Mouse (Mus musculus) neural tube, embryonic 13.5 days (tissue): ENCODE results near the gene Rnf214. TPM values are rescaled to one million over a fixed set of nuclear protein-coding genes. Genes with fewer than 3 reads are reported as not detected.
A peak's percentile ranks its signal among the peaks of the same experiment; 100 is the strongest.
"Not testable (repeated sequence)": the region's sequence is repeated elsewhere in the genome, so short reads cannot be mapped to it uniquely, and the experiment has no call there.

Experiments
- ATAC-seq: fragments of 200-750 bp; cut with Nextera tagmentation; 2 replicates; pipeline ENCODE4 v1.8.0; 2017; ENCODE audit warnings: low read depth, mild to moderate bottlenecking, moderate TSS enrichment, moderate library complexity
- H3K27ac ChIP-seq: fragments of 300-500 bp; sonication (generic); replicated peaks from 2 replicates; pipeline ENCODE4 v1.5.1; 2015; ENCODE audit warnings: moderate library complexity, mild to moderate bottlenecking, inconsistent platforms
- H3K27me3 ChIP-seq: fragments of 300-500 bp; sonication (generic); 2 replicates; pipeline ENCODE4 v1.6.1; 2015; ENCODE audit warnings: mild to moderate bottlenecking, inconsistent platforms
- H3K36me3 ChIP-seq: fragments of 300-500 bp; sonication (generic); 2 replicates; pipeline ENCODE4 v1.6.1; 2015; ENCODE audit warnings: mild to moderate bottlenecking, inconsistent platforms
- H3K4me1 ChIP-seq: fragments of 300-500 bp; sonication (generic); replicated peaks from 2 replicates; pipeline ENCODE4 v1.6.1; 2015; ENCODE audit warnings: inconsistent platforms
- H3K4me2 ChIP-seq: fragments of 300-500 bp; sonication (generic); 2 replicates; pipeline ENCODE4 v1.6.1; 2015; ENCODE audit warnings: inconsistent platforms, mild to moderate bottlenecking, moderate library complexity
- H3K4me3 ChIP-seq: fragments of 300-500 bp; sonication (generic); 2 replicates; pipeline ENCODE4 v1.5.1; 2015; ENCODE audit warnings: mild to moderate bottlenecking, inconsistent platforms
- H3K9ac ChIP-seq: fragments of 300-500 bp; sonication (generic); 2 replicates; pipeline ENCODE4 v1.6.1; 2015; ENCODE audit warnings: moderate library complexity, mild to moderate bottlenecking, inconsistent platforms
- H3K9me3 ChIP-seq: fragments of 300-500 bp; sonication (generic); 2 replicates; pipeline ENCODE4 v1.6.1; 2016; ENCODE audit warnings: inconsistent platforms
- WGBS: fragments of 180-500 bp; shearing (Covaris S2); methylation state at CpG from one replicate; pipeline ENCODE4 v1.1.7; 2015; 5-methylcytosine and 5-hydroxymethylcytosine counted together
- polyA plus RNA-seq: library from polyadenylated mRNA; unstranded; fragments of >200 nt; fragmentation: Nextera tagmentation; extraction: Ambion mirVana; gene quantifications from 2 replicates; pipeline ENCODE4 v1.2.1, GENCODE M21; 2015

The Rnf214 gene
- polyA plus RNA-seq, 1 experiment from 2014 or later, result 82.3 TPM

GRCm38 (mm10) chr9:45861813-45862212 is 44.9 kb downstream of the Rnf214 start:
- no peak overlapping the region for H3K9ac ChIP-seq
- H3K27ac ChIP-seq, result 0 out of 2 replicates have a peak overlapping the region, but pooled peaks have one; percentile 14
- no peaks in the 10 kb centered on the region; the same call in 1 of the 2 replicates for H3K4me1 ChIP-seq
- WGBS, result 47% methylated on average over 7 of the region's 7 CpGs
- no peak overlapping the region for H3K4me3 ChIP-seq
- H3K4me2 ChIP-seq, result no peak overlapping the region
- no peaks in the 10 kb centered on the region for H3K27me3 ChIP-seq
- peaks cover 98% of the 10 kb centered on the region for H3K36me3 ChIP-seq
- ATAC-seq, result 0 out of 2 replicates have a peak, but pooled peaks have one; percentile 36
- no peaks in the 10 kb centered on the region for H3K9me3 ChIP-seq

- H3K4me1 ChIP-seq, result no peaks in the 10 kb centered on the region; the same call in 1 of the 2 replicates
- no peak overlapping the region for H3K9ac ChIP-seq
- H3K36me3 ChIP-seq, result peaks cover 98% of the 10 kb centered on the region
- no peaks in the 10 kb centered on the region for H3K27me3 ChIP-seq
- ATAC-seq, result no peak
- H3K9me3 ChIP-seq, result no peaks in the 10 kb centered on the region
- H3K4me2 ChIP-seq, result no peak overlapping the region
- H3K4me3 ChIP-seq, result no peak overlapping the region
- 96% methylated on average over 10 of the region's 10 CpGs for WGBS
- H3K27ac ChIP-seq, result no peak overlapping the region
These were observed 47.3 kb downstream of the Rnf214 start for GRCm38 (mm10) chr9:45859364-45859763.

DNA sequence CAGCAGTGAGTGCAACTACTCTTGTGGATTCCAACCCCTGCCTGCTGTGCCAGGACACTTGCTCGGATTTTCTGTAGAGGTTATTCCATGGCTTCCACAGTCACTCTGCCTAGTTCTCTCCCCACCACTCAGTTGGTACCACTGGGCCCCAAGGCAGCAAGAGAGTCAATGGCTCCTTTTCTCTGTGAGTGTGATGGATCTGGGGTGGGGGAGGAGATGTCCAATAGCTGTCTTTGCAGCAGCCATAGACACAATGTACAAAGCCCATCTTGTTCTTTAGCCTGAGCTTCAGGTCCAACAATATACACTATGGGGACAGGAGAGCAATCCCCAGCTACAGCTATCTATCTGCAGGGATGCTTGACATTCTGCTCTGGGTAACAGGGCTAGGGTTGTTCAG is 52.6 kb downstream of the Rnf214 start:
- Histone ChIP-seq H3K27me3 (no peaks in the 10 kb centered on the region), H3K9me3 (no peaks in the 10 kb centered on the region), H3K4me1 (peaks cover 20% of the 10 kb centered on the region), H3K4me2 (no peak overlapping the region), H3K9ac (no peak overlapping the region), H3K27ac (no peak overlapping the region), H3K36me3 (peaks cover 68% of the 10 kb centered on the region), H3K4me3 (no peak overlapping the region)
- no peak for ATAC-seq
- 72% methylated on average over 1 of the region's 1 CpGs for WGBS

DNA sequence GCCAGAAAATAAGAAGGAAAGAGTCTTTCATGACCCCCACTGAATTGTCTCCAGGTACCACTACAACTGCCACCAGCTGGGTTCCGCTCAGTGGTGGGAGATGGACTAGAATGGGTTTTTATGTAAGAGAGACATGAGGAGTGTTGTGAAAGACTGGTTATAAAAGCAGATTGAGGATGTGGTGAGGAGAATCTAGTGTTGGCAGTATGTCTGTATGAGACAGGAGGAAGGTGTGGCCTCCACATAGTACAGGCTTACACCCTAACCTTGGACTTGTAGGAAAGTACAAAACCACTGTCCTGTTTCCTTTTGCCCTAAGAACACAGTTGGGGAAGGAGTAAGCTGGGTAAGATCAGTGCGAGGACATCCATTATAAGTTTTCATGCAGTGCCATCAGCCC is 53.0 kb downstream of the Rnf214 start:
- ATAC-seq, result no peak
- 97% methylated on average over 2 of the region's 2 CpGs for WGBS

DNA sequence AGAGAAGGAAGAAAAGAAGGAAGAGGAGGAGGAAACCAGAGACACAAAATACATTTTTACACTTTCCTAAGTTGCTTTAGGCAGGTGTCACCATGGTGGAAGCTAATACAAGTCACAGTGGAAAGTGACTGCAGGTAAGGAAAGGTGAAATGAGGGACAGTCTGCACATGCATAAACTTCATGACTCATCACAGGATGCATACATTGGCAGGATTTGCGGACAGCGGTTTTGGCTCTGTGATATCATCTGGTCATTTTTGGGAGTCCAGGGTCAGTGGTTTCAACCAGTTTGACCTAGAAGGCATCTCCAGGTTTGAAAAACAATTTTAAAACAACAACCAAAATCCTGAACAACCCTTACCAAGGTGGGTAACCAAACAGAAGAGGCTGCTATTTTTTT is 54.9 kb downstream of the Rnf214 start:
- Histone ChIP-seq H3K27ac (no peak overlapping the region), H3K36me3 (peaks cover 44% of the 10 kb centered on the region), H3K4me3 (no peak overlapping the region), H3K9me3 (no peaks in the 10 kb centered on the region), H3K9ac (no peak overlapping the region), H3K4me2 (no peak overlapping the region), H3K4me1 (peaks cover 23% of the 10 kb centered on the region), H3K27me3 (no peaks in the 10 kb centered on the region)
- 99% methylated on average over 2 of the region's 2 CpGs for WGBS
- ATAC-seq, result no peak

More for the DNA sequence above, 53.0 kb downstream of the Rnf214 start:
- H3K4me3 ChIP-seq, result no peak overlapping the region
- H3K27me3 ChIP-seq, result no peaks in the 10 kb centered on the region
- H3K27ac ChIP-seq, result no peak overlapping the region
- peaks cover 63% of the 10 kb centered on the region for H3K36me3 ChIP-seq
- H3K9ac ChIP-seq, result no peak overlapping the region
- H3K9me3 ChIP-seq, result no peaks in the 10 kb centered on the region
- H3K4me2 ChIP-seq, result no peak overlapping the region
- peaks cover 23% of the 10 kb centered on the region for H3K4me1 ChIP-seq

GRCm38 (mm10) chr9:45851330-45851729 is 55.4 kb downstream of the Rnf214 start:
- WGBS, result 58% methylated on average over 5 of the region's 5 CpGs
- H3K4me2 ChIP-seq, result no peak overlapping the region
- no peak for ATAC-seq
- H3K9ac ChIP-seq, result no peak overlapping the region
- H3K9me3 ChIP-seq, result no peaks in the 10 kb centered on the region
- peaks cover 23% of the 10 kb centered on the region for H3K4me1 ChIP-seq
- H3K27ac ChIP-seq, result 0 out of 2 replicates have a peak overlapping the region, but pooled peaks have one; percentile 46
- no peak overlapping the region for H3K4me3 ChIP-seq
- H3K27me3 ChIP-seq, result no peaks in the 10 kb centered on the region
- H3K36me3 ChIP-seq, result peaks cover 40% of the 10 kb centered on the region

GRCm38 (mm10) chr9:45850528-45851155 is 56.1 kb downstream of the Rnf214 start:
- peak overlapping the region; percentile 46 for H3K27ac ChIP-seq
- H3K9ac ChIP-seq, result no peak overlapping the region
- no peak for ATAC-seq
- 85% methylated on average over 8 of the region's 8 CpGs for WGBS
- H3K27me3 ChIP-seq, result no peaks in the 10 kb centered on the region
- no peaks in the 10 kb centered on the region for H3K9me3 ChIP-seq
- H3K4me2 ChIP-seq, result no peak overlapping the region
- no peak overlapping the region for H3K4me3 ChIP-seq
- peaks cover 33% of the 10 kb centered on the region for H3K36me3 ChIP-seq
- H3K4me1 ChIP-seq, result peaks cover 25% of the 10 kb centered on the region

DNA sequence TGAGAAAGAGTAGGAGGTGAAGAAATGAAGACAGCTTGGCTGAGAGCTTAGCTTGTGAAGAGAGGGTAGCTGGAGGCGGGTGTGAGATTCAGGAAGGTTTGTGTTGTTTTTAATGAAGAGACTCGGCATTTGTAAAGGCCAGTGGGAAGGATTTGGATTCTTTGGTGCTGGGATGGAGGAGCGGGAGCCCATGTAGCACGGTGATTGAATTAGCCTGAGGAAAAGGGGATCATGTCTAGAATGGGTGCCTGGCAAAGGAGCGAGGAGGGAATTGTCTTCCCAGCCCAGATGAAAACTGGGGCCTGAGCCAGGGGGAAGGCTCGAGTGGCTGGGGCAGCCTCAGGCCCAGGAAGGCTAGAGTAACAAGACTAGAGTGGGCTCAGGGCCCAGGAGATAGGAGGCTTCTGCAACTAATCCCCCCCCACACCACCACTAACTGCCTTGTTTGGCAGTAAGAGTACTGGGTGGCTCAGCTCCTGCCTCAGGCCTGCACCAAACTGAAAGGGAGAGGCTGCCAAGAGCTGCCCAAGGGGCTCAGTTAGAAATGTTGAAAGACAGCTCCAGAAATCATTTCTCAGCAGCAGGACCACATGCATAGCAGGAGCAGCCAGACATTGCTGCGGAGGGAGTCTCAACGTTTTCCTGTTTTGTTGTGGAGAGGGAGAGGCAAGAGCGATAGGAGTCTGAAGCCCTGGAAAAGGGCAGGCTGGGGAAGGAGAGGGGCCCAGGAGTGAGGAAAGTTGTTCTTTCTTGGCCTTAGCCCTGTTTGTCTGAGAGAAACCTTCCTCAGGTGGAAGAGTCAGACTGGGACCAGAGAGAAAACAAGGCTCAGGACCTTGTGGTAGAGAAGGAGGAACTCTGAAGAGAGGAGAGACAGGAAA is 56.9 kb downstream of the Rnf214 start:
- ATAC-seq, result no peak
- 70% methylated on average over 9 of the region's 9 CpGs for WGBS
- peaks cover 24% of the 10 kb centered on the region for H3K36me3 ChIP-seq
- H3K27me3 ChIP-seq, result no peaks in the 10 kb centered on the region
- H3K9ac ChIP-seq, result no peak overlapping the region
- H3K4me3 ChIP-seq, result no peak overlapping the region
- H3K9me3 ChIP-seq, result no peaks in the 10 kb centered on the region
- H3K27ac ChIP-seq, result peak overlapping the region; percentile 46
- H3K4me2 ChIP-seq, result no peak overlapping the region
- H3K4me1 ChIP-seq, result peaks cover 29% of the 10 kb centered on the region

DNA sequence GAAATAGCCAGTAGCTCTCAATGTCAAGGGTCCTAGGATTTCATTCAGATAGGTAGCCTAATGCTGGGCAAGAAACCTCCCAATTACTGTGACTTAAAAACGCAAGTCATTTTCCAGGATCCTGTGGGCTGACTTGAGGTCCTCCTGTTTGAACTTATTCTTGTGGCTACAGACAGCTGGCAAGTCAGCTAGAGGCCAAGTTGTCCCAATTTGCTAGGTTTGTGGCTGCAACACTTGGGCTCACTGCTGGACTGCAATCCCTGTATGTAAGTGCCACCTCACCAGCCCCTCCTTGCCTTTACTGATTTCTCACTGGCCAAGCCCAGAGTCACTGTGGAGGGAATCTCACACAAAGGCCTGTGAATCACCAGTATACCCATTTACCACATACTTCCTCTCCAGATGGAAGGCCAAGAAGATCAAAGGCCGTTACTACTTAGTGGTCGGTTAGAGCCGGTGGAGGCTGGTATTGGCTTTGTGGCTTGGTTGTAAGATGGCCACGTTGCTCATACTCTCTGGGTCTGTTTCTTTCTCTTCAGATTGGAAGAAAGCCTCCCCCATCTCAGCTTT is 59.7 kb downstream of the Rnf214 start:
- Histone ChIP-seq H3K4me1 (peaks cover 42% of the 10 kb centered on the region), H3K27me3 (no peaks in the 10 kb centered on the region), H3K4me2 (no peak overlapping the region), H3K9me3 (no peaks in the 10 kb centered on the region), H3K4me3 (no peak overlapping the region), H3K9ac (no peak overlapping the region), H3K27ac (no peak overlapping the region), H3K36me3 (no peaks in the 10 kb centered on the region)
- WGBS, result 77% methylated on average over 5 of the region's 5 CpGs
- ATAC-seq, result no peak

GRCm38 (mm10) chr9:45846176-45846575 is 60.5 kb downstream of the Rnf214 start:
- not testable (repeated sequence) for H3K36me3 ChIP-seq, H3K27me3 ChIP-seq, ATAC-seq, H3K9me3 ChIP-seq, H3K9ac ChIP-seq, H3K4me3 ChIP-seq, H3K4me2 ChIP-seq, H3K27ac ChIP-seq
- H3K4me1 ChIP-seq, result peaks cover 50% of the 10 kb centered on the region
- WGBS, result 68% methylated on average over 2 of the region's 2 CpGs

DNA sequence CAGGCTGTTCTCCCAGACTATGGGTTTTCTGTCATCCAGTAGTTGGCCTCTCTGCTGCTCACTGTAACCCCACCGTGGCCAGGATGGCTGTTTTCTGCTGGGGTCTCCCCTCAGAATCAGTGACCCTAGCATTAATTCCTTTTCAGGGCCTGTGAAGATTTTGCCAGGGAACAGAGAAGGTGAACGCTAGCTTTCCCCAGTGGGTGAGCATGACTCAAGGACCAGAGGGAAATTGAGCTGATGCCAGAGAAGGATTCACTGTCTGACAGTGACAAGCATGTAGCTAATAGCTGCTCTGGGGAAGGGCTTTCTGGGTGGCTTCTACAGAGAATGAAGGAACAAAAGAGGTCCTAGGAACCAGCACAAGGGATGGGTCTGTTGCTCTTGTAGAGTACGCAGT is 61.2 kb downstream of the Rnf214 start:
- no peak for ATAC-seq
- no peak overlapping the region for H3K9ac ChIP-seq
- 85% methylated on average over 3 of the region's 3 CpGs for WGBS

GRCm38 (mm10) chr9:45843780-45844179 is 62.9 kb downstream of the Rnf214 start:
- no peak overlapping the region for H3K4me3 ChIP-seq
- no peaks in the 10 kb centered on the region for H3K9me3 ChIP-seq
- H3K27ac ChIP-seq, result no peak overlapping the region
- ATAC-seq, result no peak
- WGBS, result 91% methylated on average over 1 of the region's 1 CpGs
- no peaks in the 10 kb centered on the region for H3K27me3 ChIP-seq
- H3K9ac ChIP-seq, result no peak overlapping the region
- peaks cover 50% of the 10 kb centered on the region for H3K4me1 ChIP-seq
- H3K4me2 ChIP-seq, result no peak overlapping the region
- 0 out of 2 replicates have a peak, but pooled peaks cover 3% of the 10 kb centered on the region for H3K36me3 ChIP-seq

More for the DNA sequence above, 61.2 kb downstream of the Rnf214 start:
- Histone ChIP-seq H3K27ac (no peak overlapping the region), H3K36me3 (0 out of 2 replicates have a peak, but pooled peaks cover 3% of the 10 kb centered on the region), H3K4me2 (no peak overlapping the region), H3K9me3 (no peaks in the 10 kb centered on the region), H3K4me3 (no peak overlapping the region), H3K4me1 (peaks cover 51% of the 10 kb centered on the region), H3K27me3 (no peaks in the 10 kb centered on the region)
